Mouse (Mus musculus) lung, embryonic 14.5 days (tissue): ENCODE results near the gene Hes5. TPM values are rescaled to one million over a fixed set of nuclear protein-coding genes. Genes with fewer than 3 reads are reported as not detected.

ENCODE experiments used
- ATAC-seq: fragments of 200-750 bp; cut with Nextera tagmentation; 2 replicates; pipeline ENCODE4 v1.8.0; 2017; ENCODE audit warnings: mild to moderate bottlenecking, moderate TSS enrichment, moderate library complexity; ENCODE audit not compliant: insufficient read depth
- DNase-seq: peaks from one replicate; pipeline ENCODE4 v3.0.0-alpha.2; 2015
- H3K27ac ChIP-seq: fragments of 300-500 bp; sonication (generic); 2 replicates; pipeline ENCODE4 v1.5.1; 2014; ENCODE audit warnings: low read depth, mild to moderate bottlenecking, moderate library complexity
- H3K27me3 ChIP-seq: fragments of 300-500 bp; sonication (generic); 2 replicates; pipeline ENCODE4 v1.6.1; 2014; ENCODE audit warnings: low read length, control low read depth; ENCODE audit not compliant: insufficient read depth
- H3K36me3 ChIP-seq: fragments of 300-500 bp; sonication (generic); 2 replicates; pipeline ENCODE4 v1.6.1; 2014; ENCODE audit warnings: control low read depth; ENCODE audit not compliant: insufficient read depth
- H3K4me1 ChIP-seq: fragments of 300-500 bp; sonication (generic); 2 replicates; pipeline ENCODE4 v1.6.1; 2014; ENCODE audit warnings: antibody characterized with exemption, control low read depth; ENCODE audit not compliant: insufficient read depth
- H3K4me2 ChIP-seq: fragments of 300-500 bp; sonication (generic); 2 replicates; pipeline ENCODE4 v1.6.1; 2014; ENCODE audit warnings: mild to moderate bottlenecking
- H3K4me3 ChIP-seq: fragments of 300-500 bp; sonication (generic); 2 replicates; pipeline ENCODE4 v1.5.1; 2014; ENCODE audit warnings: low read depth, low read length
- H3K9ac ChIP-seq: fragments of 300-500 bp; sonication (generic); 2 replicates; pipeline ENCODE4 v1.6.1; 2014
- H3K9me3 ChIP-seq: fragments of 300-500 bp; sonication (generic); 2 replicates; pipeline ENCODE4 v1.6.1; 2016; ENCODE audit warnings: low read depth, low read length, control low read depth
- CTCF ChIP-seq: IDR thresholded peaks from 2 replicates; pipeline ENCODE4 v1.5.1; 2016; ENCODE audit warnings: antibody characterized with exemption, low read depth
- WGBS: fragments of 180-500 bp; shearing (Covaris S2); extraction: QIAGEN DNeasy Blood & Tissue Kit; methylation state at CpG from one replicate; pipeline ENCODE4 v1.1.7; 2014; 5-methylcytosine and 5-hydroxymethylcytosine counted together
- polyA plus RNA-seq: library from polyadenylated mRNA; unstranded; fragments of >200 nt; fragmentation: Nextera tagmentation; extraction: Ambion mirVana; gene quantifications from 2 replicates; pipeline ENCODE4 v1.2.1, GENCODE M21; 2014

The Hes5 gene
- polyA plus RNA-seq, 1 experiment from 2014 or later: 0.14 TPM

DNA sequence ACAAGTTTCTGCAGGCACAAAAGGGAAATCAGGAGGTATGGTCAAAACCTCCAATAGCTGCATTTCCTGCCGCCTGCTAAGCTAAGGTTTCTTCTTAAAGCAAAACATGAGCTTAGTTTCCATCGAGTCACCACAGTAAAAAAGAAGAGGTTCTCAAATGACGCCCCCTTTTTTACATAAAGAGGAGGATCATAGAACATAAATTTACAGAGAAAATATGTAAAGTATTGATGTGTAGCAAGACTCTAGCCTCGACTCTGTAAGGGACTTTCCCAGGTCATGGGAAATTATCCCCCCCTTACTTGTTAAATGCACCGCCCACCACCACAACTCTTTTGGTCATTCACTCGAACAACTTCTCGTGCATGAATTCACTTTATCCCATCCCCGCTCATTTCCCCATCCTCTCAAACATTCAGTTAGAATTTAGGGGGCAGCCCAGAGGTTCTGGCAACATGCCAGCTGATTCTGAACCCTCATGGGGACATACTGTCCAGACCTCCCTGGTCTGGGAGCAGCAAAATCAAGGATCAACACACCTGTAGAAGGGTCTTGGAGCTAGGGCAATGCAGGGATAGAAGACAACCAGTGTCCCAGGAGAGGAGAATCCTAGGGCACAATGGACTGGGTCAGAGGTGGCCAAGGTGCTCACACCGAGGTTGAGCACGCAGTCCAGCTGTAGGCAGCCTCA lies 17.9 kb upstream of the Hes5 start:
- 78% methylated on average over 10 of the region's 10 CpGs for WGBS
- no peak overlapping the region for H3K4me3 ChIP-seq
- ATAC-seq (no peak), DNase-seq (no peak)
- no peaks in the 10 kb centered on the region for H3K4me1 ChIP-seq
- H3K36me3 ChIP-seq: no peaks in the 10 kb centered on the region
- no peaks in the 10 kb centered on the region for H3K9me3 ChIP-seq
- TF ChIP-seq CTCF: no peak
- H3K9ac ChIP-seq: no peak overlapping the region
- no peak overlapping the region for H3K4me2 ChIP-seq
- H3K27ac ChIP-seq: no peak overlapping the region
- no peaks in the 10 kb centered on the region for H3K27me3 ChIP-seq

DNA sequence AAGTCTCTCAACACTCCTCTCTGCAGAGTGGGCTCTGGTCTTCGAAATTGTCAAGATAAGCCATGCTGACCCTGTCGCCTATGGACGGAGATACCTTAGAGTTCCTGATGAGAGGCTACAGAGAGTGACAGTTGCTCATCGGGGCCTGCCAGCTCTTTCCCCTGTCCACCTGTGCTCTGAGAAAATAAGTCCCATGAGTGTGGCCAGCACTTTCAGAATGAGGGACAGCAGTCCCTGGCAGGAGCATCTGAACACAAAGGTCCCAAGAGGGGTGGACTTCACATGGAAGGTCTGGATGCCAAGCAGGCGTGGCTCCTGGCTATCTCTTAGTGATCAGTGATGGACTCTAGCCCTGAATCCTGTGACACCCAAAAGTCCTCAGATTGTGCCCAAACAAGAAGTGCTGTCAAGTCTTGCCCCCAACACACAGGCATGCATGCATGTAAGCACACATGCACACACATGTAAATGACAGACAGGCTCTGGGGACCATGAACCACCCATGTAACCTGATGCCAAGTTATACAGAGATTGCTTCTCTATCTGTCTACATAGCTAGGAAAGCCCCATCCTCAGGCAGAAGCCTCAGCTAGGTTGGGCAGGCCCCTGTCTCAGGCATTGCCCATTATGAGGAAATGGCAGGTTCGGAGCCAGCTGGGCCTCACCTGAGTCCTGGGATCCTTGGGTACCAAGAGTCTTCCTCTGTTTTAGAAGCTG lies 17.2 kb upstream of the Hes5 start:
- TF ChIP-seq CTCF: no peak
- WGBS: 79% methylated on average over 6 of the region's 6 CpGs
- ATAC-seq: no peak
- Histone ChIP-seq H3K9me3 (no peaks in the 10 kb centered on the region), H3K4me2 (no peak overlapping the region), H3K27me3 (peaks cover 3% of the 10 kb centered on the region; the same call in 1 of the 2 replicates), H3K4me3 (no peak overlapping the region), H3K4me1 (no peaks in the 10 kb centered on the region), H3K9ac (no peak overlapping the region), H3K27ac (no peak overlapping the region), H3K36me3 (no peaks in the 10 kb centered on the region)
- DNase-seq: no peak

DNA sequence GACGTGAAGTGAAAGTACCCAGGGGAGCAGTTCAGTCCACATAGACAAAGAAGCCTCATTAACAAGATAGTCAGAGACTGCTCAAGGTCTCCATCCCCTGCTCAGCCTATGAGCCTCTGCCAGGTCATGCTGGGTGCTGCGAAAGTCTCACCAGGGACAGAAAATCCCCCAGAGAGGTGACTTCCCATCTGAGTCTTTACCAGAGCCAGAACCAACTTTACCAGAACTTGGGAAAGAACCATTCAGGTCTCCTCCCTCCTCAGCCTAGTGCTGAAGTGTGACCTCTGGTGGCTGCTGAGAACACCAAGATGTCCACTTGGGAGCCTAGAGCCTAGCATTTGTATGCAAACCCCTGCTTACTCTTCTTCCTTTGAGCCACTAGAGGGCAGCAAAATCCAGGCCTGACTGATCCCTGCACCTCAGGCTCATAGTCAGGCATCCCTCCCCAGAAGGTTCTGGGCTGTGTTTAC lies 16.6 kb upstream of the Hes5 start:
- peaks cover 9% of the 10 kb centered on the region for H3K27me3 ChIP-seq
- no peak overlapping the region for H3K27ac ChIP-seq
- TF ChIP-seq CTCF: peak; percentile 95
- ATAC-seq: peak; percentile 75
- DNase-seq: peak; percentile 92
- no peaks in the 10 kb centered on the region for H3K4me1 ChIP-seq
- no peak overlapping the region for H3K4me2 ChIP-seq
- H3K4me3 ChIP-seq: no peak overlapping the region
- H3K36me3 ChIP-seq: no peaks in the 10 kb centered on the region
- WGBS: 13% methylated on average over 2 of the region's 2 CpGs
- H3K9me3 ChIP-seq: no peaks in the 10 kb centered on the region
- no peak overlapping the region for H3K9ac ChIP-seq

DNA sequence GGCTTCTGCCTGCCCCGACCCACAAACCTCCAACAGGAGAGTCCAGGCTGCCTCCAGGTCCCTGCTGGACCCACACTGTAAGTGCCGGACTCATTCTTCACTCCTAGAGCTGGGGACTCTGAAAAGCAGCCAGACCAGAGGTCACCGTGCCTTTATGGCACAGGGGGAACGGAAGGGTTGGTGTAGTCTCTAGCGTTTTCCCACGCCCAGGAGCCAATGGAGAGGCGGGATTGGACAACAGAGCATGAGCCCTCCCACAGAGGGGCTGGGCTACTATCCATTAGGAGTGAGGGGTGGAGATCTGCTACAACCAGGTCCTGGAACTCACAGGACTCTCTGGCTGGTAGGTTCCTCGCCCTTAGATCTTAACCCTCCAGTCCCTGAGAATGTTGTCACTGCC lies 14.4 kb upstream of the Hes5 start:
- TF ChIP-seq CTCF: no peak
- Histone ChIP-seq H3K9me3 (no peaks in the 10 kb centered on the region), H3K27ac (no peak overlapping the region), H3K36me3 (no peaks in the 10 kb centered on the region), H3K4me1 (no peaks in the 10 kb centered on the region), H3K9ac (0 out of 2 replicates have a peak overlapping the region, but pooled peaks have one; percentile 14), H3K4me3 (peak overlapping the region; percentile 6), H3K4me2 (peak overlapping the region; percentile 52), H3K27me3 (peaks cover 31% of the 10 kb centered on the region)
- DNase-seq (peak; percentile 85), ATAC-seq (peak; percentile 86)
- 2% methylated on average over 8 of the region's 8 CpGs for WGBS

DNA sequence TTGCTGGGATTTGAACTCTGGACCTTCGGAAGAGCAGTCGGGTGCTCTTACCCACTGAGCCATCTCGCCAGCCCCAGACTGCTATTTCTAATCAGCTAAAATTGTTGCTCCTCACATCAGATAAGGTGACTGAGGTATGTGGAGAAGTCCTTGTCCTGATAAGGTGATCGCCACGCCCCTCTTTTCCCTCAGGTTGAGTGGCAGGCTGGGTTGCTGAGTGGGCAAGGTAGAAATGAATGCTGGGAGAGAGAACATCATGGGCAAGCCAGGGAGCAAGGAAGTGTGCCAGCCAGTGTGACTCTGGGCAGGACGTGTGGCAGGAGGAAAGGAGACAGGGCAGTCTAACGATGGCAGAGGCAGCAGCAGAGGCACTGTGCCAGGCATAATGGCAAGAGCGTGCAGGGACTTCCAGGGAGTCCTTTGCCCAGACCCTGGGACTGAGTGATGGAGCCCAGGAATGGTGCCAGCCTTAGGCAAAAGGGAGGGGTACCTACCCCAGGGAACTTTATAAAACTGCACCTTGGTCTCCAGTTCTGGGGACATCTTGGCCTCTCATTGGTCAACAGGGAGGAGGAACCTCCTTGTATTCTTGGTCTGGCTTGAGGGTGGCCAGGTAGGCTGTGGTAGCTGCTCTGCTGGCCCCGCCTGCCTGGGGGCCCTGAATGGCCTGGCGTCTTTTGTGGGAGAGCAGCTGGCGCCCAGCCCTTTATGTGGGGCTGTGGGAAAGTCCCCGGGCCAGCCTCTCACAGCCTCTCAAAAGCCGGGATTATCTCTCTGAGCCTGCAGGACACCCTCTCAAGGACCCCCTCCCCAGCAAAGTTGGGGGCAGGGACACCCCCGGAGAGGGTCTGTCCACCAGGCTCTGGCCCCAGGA lies 12.4 kb upstream of the Hes5 start:
- 41% methylated on average over 14 of the region's 14 CpGs for WGBS
- no peaks in the 10 kb centered on the region for H3K4me1 ChIP-seq
- ATAC-seq: no peak
- H3K36me3 ChIP-seq: no peaks in the 10 kb centered on the region
- no peaks in the 10 kb centered on the region for H3K9me3 ChIP-seq
- DNase-seq: peak; percentile 8
- no peak overlapping the region for H3K9ac ChIP-seq
- H3K27ac ChIP-seq: no peak overlapping the region
- no peak overlapping the region for H3K4me3 ChIP-seq
- TF ChIP-seq CTCF: no peak
- H3K4me2 ChIP-seq: no peak overlapping the region
- H3K27me3 ChIP-seq: peaks cover 51% of the 10 kb centered on the region

DNA sequence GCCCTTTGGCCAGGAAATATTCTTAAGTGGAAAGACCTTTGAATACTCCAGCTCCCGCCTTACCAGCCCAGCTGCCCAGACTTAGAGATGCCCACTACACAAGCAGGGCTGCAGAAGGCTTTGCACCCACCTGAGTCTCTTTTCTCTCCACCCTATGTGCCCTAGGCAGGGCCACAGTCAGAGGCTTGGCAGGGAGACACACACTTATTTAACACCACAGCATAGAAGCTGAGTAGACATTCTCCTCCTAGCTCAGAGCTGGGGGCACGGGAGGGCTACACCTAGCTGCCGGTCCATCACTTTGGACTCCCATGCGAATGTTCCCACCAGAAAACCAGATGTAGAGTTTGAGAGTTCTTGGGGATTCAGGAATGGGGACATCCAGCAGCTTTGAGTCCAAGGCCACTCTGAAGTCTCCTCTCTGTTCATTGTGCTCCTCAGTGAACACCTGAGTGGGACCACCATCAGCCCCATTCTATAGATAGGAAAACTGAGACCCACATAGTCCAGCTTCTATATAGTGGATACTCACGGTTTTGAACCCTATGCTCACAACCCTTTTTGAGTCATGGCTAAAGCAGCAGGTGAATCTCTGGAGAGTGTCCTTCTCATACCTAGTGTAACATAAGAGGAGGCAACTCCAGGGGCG lies 11.7 kb upstream of the Hes5 start:
- no peak overlapping the region for H3K4me2 ChIP-seq
- H3K4me1 ChIP-seq: no peaks in the 10 kb centered on the region
- H3K27ac ChIP-seq: no peak overlapping the region
- no peaks in the 10 kb centered on the region for H3K9me3 ChIP-seq
- TF ChIP-seq CTCF: no peak
- DNase-seq: no peak
- H3K36me3 ChIP-seq: no peaks in the 10 kb centered on the region
- H3K9ac ChIP-seq: no peak overlapping the region
- H3K4me3 ChIP-seq: no peak overlapping the region
- ATAC-seq: no peak
- WGBS: 58% methylated on average over 6 of the region's 6 CpGs
- peaks cover 58% of the 10 kb centered on the region for H3K27me3 ChIP-seq
